Mouse (Mus musculus): ENCODE measurements at regions not wholly inside any gene's neighbourhood (a gene's known extent, or its start where the extent isn't known, plus 50 kb on each side); places are given as distances from the start of the nearest gene placed in this dataset.
"Not testable (repeated sequence)": the region's sequence is repeated elsewhere in the genome, so short reads cannot be mapped to it uniquely, and the experiment has no call there.

GRCm38 (mm10) chr10:56880154-56880591, 503.0 kb downstream of the Gja1 start:
- no peak for DNase-seq (ENCODE audit: extremely low read depth, insufficient read length, low spot score)

- DNase-seq (ENCODE audit: extremely low read depth, insufficient read length, low spot score) = no peak
These were observed 507.6 kb downstream of the Gja1 start for GRCm38 (mm10) chr10:56884456-56885410.

- DNase-seq (ENCODE audit: extremely low read depth, insufficient read length, low spot score) = not testable (repeated sequence)
These were observed 514.4 kb downstream of the Gja1 start for GRCm38 (mm10) chr10:56891530-56891929.

- no peak for DNase-seq (ENCODE audit: extremely low read depth, insufficient read length, low spot score)
These were observed 515.6 kb downstream of the Gja1 start for GRCm38 (mm10) chr10:56892666-56893209.

- DNase-seq (ENCODE audit: extremely low read depth, insufficient read length, low spot score) = no peak
These were observed 516.1 kb downstream of the Gja1 start for GRCm38 (mm10) chr10:56893210-56893705.

- no peak for DNase-seq (ENCODE audit: extremely low read depth, insufficient read length, low spot score)
These were observed 522.6 kb downstream of the Gja1 start for GRCm38 (mm10) chr10:56899640-56900274.

- no peak for DNase-seq (ENCODE audit: extremely low read depth, insufficient read length, low spot score)
These were observed 523.8 kb downstream of the Gja1 start for GRCm38 (mm10) chr10:56900914-56901313.

- no peak for DNase-seq (ENCODE audit: extremely low read depth, insufficient read length, low spot score)
These were observed 535.6 kb downstream of the Gja1 start for GRCm38 (mm10) chr10:56912711-56913110.

GRCm38 (mm10) chr10:56914103-56914502, 537.0 kb downstream of the Gja1 start:
- DNase-seq (ENCODE audit: extremely low read depth, insufficient read length, low spot score) = no peak

GRCm38 (mm10) chr10:56918412-56918811, 541.3 kb downstream of the Gja1 start:
- DNase-seq (ENCODE audit: extremely low read depth, insufficient read length, low spot score) = no peak

- peak; percentile 16 for DNase-seq (ENCODE audit: extremely low read depth, insufficient read length, low spot score)
These were observed 543.9 kb downstream of the Gja1 start for GRCm38 (mm10) chr10:56920711-56921672.

GRCm38 (mm10) chr10:56935174-56935573, 551.0 kb upstream of the Hsf2 start:
- DNase-seq (ENCODE audit: extremely low read depth, insufficient read length, low spot score) = peak; percentile 15

GRCm38 (mm10) chr10:56941972-56942371, 544.2 kb upstream of the Hsf2 start:
- no peak for DNase-seq (ENCODE audit: extremely low read depth, insufficient read length, low spot score)

- no peak for DNase-seq (ENCODE audit: extremely low read depth, insufficient read length, low spot score)
These were observed 541.6 kb upstream of the Hsf2 start for GRCm38 (mm10) chr10:56944434-56945145.

- DNase-seq (ENCODE audit: extremely low read depth, insufficient read length, low spot score) = no peak
These were observed 529.5 kb upstream of the Hsf2 start for GRCm38 (mm10) chr10:56956728-56957127.

- no peak for DNase-seq (ENCODE audit: extremely low read depth, insufficient read length, low spot score)
These were observed 523.9 kb upstream of the Hsf2 start for GRCm38 (mm10) chr10:56962096-56962807.

- no peak for DNase-seq (ENCODE audit: extremely low read depth, insufficient read length, low spot score)
These were observed 523.0 kb upstream of the Hsf2 start for GRCm38 (mm10) chr10:56963215-56963614.

GRCm38 (mm10) chr10:56968913-56969312, 517.3 kb upstream of the Hsf2 start:
- DNase-seq (ENCODE audit: extremely low read depth, insufficient read length, low spot score) = no peak

GRCm38 (mm10) chr10:56974812-56975211, 511.4 kb upstream of the Hsf2 start:
- no peak for DNase-seq (ENCODE audit: extremely low read depth, insufficient read length, low spot score)

All from 3134 (cell line).